Mouse (Mus musculus): ENCODE results near the gene Pdk1.
"Not testable (repeated sequence)": the region's sequence is repeated elsewhere in the genome, so short reads cannot be mapped to it uniquely, and the experiment has no call there.

Gene Pdk1

DNA sequence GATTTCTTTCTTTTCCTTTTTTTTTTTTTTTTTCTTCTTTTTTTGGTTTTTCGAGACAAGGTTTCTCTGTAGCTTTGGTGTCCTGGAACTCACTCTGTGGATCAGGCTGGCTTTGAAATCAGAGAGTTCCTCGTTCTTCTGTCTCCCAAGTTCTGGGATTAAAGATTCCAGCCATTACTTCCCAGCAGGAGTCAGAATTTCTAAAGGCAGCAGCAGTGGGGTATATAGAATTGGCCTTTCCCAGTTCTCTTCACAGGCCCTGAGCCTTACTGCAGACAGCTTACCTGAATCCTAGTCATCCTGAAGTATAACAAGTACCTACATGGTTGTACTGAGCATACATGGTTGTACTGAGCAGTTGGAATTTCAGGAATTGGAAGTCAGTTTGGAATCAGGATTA is 1.8 kb downstream of the Pdk1 start:
- DNase-seq = no peak

DNA sequence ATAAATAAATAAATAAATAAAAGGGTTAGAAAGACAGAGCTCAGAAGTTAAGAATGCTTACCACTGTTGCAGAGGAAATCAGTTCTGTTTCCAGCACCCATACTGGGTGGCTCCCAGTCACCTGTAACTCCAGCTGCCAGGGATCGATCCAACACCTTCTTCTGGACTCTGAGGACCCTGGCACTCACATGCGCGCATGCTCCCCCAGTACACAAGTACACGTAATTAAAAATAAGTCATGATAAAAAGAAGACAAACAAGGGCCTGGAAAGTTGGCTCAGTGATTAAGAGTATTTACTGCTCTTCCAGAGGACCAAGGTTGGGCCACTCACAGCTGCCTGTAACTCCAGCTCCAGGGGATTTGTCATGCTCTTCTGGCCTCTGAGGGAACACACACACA is 4.8 kb downstream of the Pdk1 start:
- DNase-seq = no peak

DNA sequence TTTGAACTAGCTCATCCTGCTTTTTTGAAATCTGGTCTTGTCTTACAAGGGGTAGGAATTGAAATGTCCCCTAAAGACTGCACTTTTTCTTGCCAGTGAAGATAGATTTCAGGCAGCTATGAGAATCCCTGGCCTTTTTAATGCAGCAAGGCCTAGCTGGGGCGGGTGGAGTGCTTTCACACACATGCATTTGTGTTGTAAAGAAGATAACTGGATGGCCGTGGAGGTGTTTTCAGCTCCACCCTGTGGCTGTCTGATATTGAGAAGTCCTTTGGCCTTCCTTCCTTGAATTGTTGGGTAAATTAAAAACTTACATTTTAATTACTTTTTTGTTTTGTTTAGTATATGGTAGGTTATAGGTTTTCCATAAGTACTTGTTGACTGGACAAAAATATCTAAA is 5.4 kb downstream of the Pdk1 start:
- no peak for DNase-seq

DNA sequence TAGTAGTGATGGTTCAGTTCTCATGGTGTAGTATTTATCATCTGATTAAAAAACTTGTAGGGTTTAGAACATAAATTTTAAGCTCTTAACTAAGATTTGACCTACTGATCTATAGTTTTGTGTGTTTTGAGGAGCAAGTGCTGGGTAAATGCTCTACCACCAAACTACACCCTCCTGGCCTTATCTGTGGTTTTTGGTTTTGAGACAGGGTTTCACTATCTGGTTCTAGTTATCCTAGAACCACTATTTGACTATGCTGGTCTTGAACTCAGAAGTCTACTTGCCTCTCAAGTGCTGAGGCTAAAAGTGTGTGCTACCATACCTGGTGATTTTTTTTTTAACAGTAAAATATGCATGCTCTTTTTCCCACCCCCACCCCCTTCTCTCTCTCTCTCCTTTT is 5.9 kb downstream of the Pdk1 start:
- DNase-seq = no peak

DNA sequence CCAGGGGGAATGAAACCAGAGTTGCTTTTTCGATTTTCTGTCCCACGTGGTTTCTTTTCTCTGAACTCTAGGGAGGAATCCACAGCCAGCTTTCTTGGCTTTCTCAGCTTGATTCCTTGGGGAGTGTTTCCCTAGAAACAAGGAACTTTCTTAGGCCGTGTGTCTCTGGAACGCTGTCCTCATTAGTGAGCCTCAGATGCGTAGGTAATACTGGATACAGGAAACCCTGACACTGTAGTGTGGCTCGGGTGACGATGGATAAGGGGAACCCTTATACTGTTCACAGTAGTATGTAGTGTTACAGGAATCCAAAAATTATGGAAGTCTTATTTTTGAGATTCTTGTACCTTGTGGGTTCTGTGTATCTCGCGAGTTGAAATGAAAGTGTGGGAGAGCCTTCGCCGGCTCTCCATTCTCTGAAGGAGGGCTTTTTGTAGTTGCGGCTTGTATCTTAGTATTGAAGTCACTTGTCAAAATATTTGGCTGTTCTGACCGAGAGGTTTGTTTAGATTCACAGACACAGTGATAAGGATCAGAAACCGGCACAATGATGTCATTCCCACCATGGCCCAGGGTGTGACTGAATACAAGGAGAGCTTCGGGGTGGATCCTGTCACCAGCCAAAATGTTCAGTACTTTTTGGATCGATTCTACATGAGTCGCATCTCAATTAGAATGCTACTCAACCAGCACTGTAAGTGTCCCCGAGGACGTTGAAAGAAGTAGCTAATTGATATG is 10.1 kb downstream of the Pdk1 start:
- DNase-seq = no peak

DNA sequence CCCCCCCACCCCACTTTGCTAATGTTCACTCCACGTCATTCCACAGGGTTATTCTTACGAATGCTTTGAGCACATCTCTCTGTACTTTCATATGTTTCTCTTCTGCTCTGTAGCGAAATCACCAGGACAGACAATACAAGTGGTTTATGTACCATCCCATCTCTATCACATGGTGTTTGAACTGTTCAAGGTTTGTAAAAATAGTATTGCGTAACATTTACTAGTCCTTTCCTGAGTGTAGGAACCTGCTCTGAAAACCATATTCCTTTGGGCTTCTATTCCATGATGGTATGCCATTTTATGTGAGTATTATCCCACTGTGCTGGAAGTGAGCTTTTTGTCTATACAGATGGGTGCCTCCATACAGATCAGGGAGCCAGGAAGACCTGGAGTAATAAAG is 14.2 kb downstream of the Pdk1 start:
- no peak for DNase-seq

DNA sequence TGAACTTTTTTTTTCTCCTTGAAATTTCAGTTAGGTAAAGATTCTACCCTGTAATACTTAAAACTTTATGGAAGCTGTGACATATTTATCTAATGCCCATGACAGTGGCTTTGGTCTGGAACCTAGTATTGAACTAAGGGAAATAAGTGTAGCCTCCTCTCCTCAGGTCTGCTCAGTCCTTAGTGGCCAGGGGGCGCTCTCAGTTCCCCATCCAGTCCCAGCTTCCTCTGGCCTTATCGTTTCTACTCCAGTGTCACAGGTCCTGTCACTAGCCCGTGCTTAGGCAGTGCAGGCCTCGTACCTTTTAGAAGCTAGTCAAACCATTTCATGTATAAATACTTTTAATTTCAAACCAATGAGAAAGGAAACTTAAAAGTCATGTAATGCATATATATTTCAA is 15.4 kb downstream of the Pdk1 start:
- peak; percentile 23 for DNase-seq

DNA sequence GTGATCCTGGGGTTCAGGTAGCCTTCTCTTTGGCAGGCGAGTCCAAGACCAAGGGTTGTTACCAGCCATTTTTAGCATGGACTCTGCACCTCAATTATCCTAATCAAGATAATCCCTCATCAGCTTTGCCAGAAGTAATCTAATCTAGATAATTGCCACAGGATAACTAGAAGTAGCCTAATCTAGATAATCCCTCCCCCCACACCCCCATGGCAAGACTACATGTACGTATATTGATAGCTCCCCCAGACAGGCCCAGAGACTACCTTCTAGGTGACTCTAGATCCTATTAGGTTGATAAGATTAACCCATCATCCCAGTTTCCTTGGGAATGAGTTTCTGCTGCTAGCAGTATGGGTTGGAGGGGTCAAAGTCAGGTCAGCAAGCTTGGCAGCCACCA is 18.5 kb downstream of the Pdk1 start:
- no peak for DNase-seq

DNA sequence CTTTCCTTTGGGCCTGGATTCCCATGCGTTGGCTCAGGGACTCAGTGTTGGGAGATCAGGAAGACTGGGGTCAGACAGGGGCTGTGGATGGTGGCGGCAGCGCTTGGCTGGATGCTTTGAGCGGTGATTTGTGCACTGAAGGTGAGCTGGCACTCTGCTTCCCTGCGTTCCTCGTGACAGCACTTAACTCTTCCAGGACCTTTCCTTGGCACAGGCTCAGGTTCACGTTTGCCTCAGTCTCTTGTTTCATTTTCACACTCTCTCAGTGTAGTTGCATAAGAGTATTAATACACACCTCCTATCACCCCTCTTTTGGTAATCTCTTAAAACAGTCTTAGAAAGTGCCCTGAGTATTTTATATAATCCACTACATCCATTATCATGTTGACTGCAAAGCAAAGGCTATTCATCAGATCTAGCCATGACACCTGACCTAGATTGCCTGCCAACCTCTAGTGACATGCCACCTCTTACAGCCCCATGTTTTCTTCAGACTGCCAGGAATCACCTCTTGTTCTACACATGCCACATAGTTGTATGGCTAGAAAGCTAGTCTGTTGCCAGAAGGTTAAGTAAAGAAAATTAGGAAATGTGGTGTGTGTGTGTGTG is 19.8 kb downstream of the Pdk1 start:
- DNase-seq = no peak

DNA sequence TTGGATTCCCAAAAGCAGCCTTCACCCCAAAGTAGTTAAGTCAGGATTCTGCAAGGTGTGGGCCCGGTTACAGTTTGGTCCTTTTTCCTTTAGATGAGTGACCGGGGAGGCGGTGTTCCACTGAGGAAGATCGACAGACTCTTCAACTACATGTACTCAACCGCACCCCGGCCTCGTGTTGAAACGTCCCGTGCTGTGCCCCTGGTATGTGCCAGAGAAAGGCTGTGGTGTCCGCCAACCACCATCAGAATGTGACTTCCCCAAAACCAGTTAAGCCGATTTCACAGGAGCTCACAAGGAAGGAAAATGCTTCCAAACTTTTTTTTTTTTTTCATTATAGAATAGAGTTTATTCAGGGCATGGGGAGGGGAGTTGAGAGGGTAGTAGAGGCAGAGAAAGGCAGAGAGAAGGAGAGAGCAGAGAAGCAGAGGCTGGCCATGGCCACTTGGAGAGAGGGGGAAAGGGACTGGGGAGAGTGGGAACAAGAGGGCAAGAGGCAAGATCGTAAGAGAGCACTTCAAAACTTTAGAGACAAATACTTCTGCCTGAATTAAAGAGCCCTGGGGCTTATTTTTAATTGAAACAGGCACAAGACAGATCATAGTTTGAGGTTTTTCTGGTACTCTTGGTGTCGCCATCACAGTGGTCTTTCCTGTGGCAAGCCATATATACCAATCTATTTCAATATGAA is 22.7 kb downstream of the Pdk1 start:
- DNase-seq = no peak

DNA sequence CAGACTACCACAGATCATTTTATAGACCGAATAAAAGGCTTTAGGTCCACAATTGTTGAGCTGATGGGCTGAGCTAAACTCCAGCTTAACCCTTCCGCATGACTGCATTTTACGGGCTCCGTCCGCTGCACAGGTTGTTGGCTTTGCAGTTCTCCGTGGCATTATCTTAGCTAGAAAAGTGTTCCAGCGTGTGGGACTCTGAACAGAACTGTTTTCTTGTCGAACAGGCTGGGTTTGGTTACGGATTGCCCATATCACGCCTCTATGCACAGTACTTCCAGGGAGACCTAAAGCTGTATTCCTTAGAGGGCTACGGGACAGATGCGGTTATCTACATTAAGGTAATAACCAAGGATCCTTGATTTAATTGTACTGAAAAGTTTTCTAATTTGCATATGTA is 24.4 kb downstream of the Pdk1 start:
- DNase-seq = no peak

DNA sequence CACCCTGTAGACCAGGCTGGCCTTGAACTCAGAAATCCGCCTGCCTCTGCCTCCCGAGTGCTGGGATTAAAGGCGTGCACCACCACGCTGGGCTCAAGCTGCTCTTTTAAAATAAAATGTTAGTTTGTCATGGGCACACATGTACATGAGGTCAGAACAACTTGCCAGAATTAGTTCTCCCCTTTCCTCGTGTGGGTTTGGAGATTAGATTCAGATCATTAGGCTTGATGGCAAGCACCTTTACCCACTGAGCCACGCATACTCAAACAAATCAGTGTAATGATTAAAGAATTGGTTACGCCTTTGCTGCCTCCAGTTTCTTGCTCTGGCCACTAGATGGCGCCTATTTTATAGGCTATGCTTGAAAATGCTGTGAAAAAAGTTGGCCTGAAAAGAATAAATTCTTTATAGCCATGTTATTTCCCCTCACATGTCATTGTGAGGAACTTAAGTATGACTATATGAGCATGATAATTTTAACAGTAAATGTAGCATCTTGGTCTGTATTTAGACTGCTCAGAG is 25.4 kb downstream of the Pdk1 start:
- peak; percentile 44 for DNase-seq

DNA sequence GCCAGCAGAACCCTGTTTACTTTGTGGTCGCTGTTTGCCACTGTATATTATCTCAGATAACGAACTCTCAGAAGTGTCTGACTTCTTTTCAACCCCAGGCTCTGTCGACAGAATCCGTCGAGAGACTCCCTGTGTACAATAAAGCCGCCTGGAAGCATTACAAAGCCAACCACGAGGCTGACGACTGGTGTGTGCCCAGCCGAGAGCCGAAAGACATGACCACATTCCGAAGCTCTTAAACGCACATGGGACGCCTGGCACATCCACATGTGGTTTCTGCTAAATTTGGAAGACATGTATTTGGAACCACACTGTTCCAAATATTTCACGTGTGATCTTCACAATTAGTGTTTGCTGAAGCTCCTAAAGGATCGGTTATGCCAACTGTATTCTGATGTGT is 26.9 kb downstream of the Pdk1 start:
- DNase-seq = no peak

DNA sequence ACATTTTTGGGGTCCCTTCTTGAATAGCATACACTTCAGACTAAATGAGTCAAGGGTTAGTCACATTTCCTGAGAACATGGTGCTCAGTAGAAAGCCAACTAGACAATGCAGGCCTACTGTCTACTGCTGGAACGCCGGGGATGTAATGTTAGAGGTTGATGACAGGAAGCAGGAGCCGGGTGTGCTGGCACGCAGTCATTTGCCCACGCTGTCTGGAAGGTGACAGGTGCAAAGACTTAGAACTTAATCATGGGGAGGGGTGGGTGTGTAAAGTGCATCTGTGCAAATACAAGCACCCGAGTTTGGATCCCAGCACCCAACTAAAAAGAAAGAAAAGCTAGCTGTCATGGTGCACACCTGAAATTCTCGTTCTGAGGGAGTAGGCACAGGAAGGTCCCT is 32.1 kb downstream of the Pdk1 start:
- DNase-seq = no peak

DNA sequence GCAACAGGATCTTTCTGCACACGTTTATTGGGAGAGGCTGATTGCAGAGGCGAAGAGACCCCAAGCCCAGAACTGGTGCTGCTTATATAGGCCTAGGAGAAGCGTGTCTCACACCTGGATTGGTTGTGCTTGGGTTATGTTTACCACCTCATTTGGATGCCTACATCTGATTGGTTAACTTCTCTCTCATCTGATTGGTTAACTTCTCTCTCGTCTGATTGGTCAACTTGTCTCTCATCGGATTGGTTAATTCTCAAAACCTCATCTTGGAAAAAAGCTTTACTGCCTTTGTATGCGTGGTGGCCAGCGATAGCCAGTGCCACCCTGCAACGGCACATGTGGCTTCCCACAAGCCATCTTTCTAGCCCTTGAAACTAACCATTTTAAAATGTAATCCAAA is 33.3 kb downstream of the Pdk1 start:
- not testable (repeated sequence) for DNase-seq

DNA sequence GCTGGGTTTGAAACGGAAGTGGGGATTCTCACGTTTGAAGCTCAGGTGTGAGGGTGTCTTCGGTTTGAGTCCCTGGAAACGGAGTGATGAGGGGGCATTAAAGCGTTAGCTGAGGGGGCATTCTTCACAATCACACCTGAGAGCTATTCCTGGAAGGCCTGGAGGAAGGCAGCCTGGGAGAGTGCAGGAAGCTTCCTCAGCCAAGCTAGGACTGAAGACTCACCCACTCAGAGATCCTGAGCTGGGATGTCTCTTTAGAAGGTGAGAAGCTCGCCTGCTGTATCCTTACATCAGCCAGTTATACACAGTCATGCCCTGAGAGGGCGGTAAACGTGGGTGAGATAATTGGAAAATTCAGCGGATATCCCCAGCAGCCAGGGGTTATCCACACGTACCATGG is 40.9 kb downstream of the Pdk1 start:
- DNase-seq = no peak

DNA sequence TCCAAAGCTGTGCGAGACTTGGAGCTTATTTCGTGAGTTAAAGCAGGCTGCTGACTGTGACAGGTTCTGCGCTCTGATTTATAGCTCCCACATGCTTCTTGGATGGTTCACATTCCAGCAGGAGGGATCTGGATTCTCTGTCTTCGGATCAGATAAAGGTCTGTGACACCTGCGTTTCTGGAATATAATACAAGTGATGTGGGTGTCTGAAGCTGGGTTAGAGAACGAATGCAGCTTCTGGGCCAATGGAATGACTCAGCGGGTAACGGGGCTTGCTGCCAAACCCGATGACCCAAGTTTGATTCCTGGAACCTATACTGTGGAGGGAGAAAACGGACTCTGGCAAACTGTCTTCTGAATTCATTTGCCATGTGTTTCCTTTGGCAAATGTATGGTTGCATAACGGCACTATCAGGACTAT is 46.2 kb downstream of the Pdk1 start:
- DNase-seq = no peak

DNA sequence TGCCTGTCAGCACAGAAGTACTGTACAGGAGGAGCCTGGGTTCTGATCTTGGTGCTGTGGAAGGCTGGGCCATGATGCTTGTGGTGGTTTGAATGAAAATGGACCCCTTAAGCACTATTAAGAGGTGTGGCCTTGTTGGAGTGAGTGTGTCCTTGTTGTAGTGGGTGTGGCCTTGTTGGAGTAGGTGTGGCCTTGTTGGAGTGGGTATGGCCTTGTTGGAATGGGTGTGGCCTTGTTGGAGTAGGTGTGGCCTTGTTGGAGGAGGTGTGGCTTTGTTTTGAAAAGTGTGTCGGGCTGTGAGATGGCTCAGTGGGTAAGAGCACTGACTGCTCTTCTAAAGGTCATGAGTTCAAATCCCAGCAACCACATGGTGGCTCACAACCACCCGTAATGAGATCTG is 51.9 kb downstream of the Pdk1 start:
- DNase-seq = not testable (repeated sequence)

DNA sequence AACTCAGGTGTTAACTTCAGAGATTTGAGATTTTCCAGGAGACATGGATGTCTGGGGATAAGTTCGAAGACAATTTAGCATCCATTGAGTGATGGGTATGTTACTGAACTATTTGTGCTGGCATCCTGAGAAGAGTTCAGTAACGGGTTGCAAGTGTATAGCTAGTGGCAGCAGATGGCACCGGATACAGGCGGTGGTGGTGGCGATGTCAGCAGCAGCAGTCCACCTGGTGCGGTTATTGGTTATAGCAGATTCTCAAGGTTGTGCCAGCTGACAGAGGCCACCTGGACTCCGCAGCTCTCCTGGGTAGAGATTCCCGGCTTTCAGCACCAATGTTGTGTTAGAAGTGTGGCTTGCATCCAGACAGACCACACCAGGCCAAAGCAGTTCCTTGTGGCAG is 61.0 kb downstream of the Pdk1 start:
- no peak for DNase-seq

DNA sequence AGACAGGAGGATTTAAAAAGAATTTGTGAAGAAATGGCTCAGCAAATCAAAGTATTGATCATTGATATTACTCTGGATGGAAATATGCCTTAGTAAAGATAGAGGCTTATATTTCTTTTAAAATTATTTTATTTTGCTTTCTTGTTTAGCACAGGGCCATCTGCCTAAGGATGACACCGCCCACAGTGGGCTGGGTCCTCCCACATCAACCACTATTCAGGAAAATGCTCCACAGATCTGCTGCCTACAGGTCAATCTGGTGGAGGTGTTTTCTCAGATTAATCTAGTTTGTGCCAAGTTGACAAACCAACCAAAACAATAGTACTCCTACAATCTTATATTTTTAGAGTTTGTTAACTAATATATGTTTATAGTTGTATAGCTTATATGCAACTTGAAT is 63.7 kb downstream of the Pdk1 start:
- DNase-seq = no peak

DNA sequence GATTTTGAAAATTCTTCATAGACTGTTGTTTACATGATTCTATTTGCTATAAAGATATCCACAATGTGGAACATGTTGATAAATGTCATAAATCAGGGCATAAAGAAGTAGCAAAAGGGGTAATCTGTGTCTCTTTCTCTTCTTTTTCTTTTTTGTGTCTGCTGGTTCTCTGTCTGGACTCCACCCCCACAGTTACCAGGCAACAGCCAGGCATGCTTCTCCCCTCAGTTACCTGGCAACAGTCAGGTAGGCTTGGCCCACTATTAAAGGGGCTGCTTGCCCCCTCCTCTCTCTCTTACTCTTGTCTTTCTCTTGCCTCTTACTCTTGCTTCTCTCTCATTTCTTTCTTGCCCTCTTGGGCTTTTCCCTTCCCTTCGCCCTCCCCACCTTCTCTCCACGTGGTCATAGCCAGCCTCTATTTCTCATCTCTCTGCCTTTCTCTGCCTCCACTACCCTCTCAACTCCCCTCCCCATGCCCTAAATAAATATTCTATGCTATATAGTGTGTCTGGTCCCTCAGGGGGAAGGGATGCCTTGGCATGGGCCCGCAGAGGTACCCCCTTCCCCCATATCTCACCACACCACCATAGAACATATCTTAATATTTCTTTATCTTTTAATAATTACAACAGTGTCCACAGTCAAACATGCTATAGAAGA is 64.8 kb downstream of the Pdk1 start:
- DNase-seq = no peak

DNA sequence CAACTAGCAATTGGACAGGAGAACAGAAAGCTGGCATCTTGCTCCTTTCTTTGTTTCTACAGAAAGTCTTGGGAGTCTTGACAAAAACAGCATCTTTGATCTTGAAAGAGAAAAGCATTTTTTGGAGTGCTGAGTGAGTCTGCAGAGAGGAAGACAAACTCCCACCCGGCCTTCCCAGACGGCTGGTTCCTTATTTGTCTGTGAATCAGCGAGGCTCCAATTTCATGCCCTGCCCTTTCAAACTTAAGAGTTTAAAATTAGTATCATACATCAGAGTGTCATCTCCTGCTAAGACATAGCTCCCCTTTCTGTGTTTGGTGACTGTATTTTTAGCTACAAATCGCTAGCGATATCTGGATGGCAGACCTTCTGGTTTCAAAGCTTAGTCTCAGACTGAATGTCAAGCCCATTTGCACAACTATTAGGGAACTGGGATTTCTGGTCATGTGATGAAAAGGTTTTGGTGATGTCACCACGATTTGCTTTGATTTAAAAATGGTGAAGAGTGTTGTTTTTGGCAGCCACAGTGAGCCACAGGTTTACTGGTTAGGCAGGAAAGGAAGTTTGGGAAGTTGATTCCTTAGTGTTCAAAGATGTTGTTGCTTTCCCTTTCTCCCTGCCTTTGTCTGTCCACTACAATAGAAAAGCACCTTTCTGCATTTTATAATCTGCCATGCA is 65.8 kb downstream of the Pdk1 start:
- DNase-seq = no peak

Measured in thymus, postnatal 4 days (tissue).